Mouse (Mus musculus) forebrain, postnatal 0 days (tissue): Measurements from ENCODE around the gene 1700023F06Rik. TPM values are rescaled to one million over a fixed set of nuclear protein-coding genes. Genes with fewer than 3 reads are reported as not detected.

Source experiments
- ATAC-seq: fragments of 200-750 bp; cut with Nextera tagmentation; 2 replicates; pipeline ENCODE4 v1.8.0; 2017; ENCODE audit warnings: mild to moderate bottlenecking, moderate library complexity
- DNase-seq: peaks from one replicate; pipeline ENCODE4 v3.0.0-alpha.2; 2015
- H3K27ac ChIP-seq: fragments of 300-500 bp; sonication (generic); 2 replicates; pipeline ENCODE4 v1.5.1; 2014; ENCODE audit warnings: low read depth, mild to moderate bottlenecking, antibody characterized with exemption, low read length, moderate library complexity, mixed read lengths
- H3K27me3 ChIP-seq: fragments of 300-500 bp; sonication (generic); 2 replicates; pipeline ENCODE4 v1.6.1; 2014; ENCODE audit warnings: mild to moderate bottlenecking, low read length, mixed read lengths; ENCODE audit not compliant: insufficient read depth
- H3K36me3 ChIP-seq: fragments of 300-500 bp; sonication (generic); 2 replicates; pipeline ENCODE4 v1.6.1; 2014; ENCODE audit warnings: mild to moderate bottlenecking, moderate library complexity; ENCODE audit not compliant: insufficient read depth
- H3K4me1 ChIP-seq: fragments of 300-500 bp; sonication (generic); 2 replicates; pipeline ENCODE4 v1.6.1; 2014; ENCODE audit warnings: antibody characterized with exemption; ENCODE audit not compliant: insufficient read depth
- H3K4me2 ChIP-seq: fragments of 300-500 bp; sonication (generic); 2 replicates; pipeline ENCODE4 v1.6.1; 2014; ENCODE audit warnings: low read depth, mild to moderate bottlenecking, moderate library complexity
- H3K4me3 ChIP-seq: fragments of 300-500 bp; sonication (generic); 2 replicates; pipeline ENCODE4 v1.5.1; 2014; ENCODE audit warnings: low read depth, low read length, mixed read lengths
- H3K9ac ChIP-seq: fragments of 300-500 bp; sonication (generic); 2 replicates; pipeline ENCODE4 v1.6.1; 2014; ENCODE audit warnings: mild to moderate bottlenecking
- H3K9me3 ChIP-seq: fragments of 300-500 bp; sonication (generic); 2 replicates; pipeline ENCODE4 v1.6.1; 2016; ENCODE audit warnings: low read length
- CTCF ChIP-seq: sonication (generic); IDR thresholded peaks from 2 replicates; pipeline ENCODE4 v1.5.1; 2016; ENCODE audit warnings: antibody characterized with exemption, control low read depth, low read depth
- WGBS: fragments of 180-500 bp; shearing (Covaris S2); extraction: QIAGEN DNeasy Blood & Tissue Kit; methylation state at CpG from one replicate; pipeline ENCODE4 v1.1.7; 2014; 5-methylcytosine and 5-hydroxymethylcytosine counted together
- polyA plus RNA-seq: library from polyadenylated mRNA; unstranded; fragments of >200 nt; fragmentation: Nextera tagmentation; extraction: Ambion mirVana; gene quantifications from 2 replicates; pipeline ENCODE4 v1.2.1, GENCODE M21; 2015
- total RNA-seq: library from RNA; depleted of rRNA; stranded (reverse); fragments of >200 nt; gene quantifications from 2 replicates; pipeline ENCODE4 v1.2.3, GENCODE M21; 2014

The 1700023F06Rik gene
- total and polyA plus RNA-seq, 2 experiments from 2014 or later: 0.71 to 3.1 TPM

GRCm38 (mm10) chr11:103178748-103179147 is 29.6 kb downstream of the 1700023F06Rik start:
- Histone ChIP-seq H3K27ac (no peak overlapping the region), H3K4me1 (no peaks in the 10 kb centered on the region), H3K36me3 (peaks cover 8% of the 10 kb centered on the region), H3K9ac (no peak overlapping the region), H3K27me3 (no peaks in the 10 kb centered on the region), H3K4me2 (no peak overlapping the region), H3K9me3 (no peaks in the 10 kb centered on the region), H3K4me3 (no peak overlapping the region)
- ATAC-seq (no peak), DNase-seq (no peak)
- 90% methylated on average over 8 of the region's 8 CpGs for WGBS
- TF ChIP-seq CTCF: no peak

- 79% methylated on average over 15 of the region's 15 CpGs for WGBS
- no peak overlapping the region for H3K4me2 ChIP-seq
- no peaks in the 10 kb centered on the region for H3K4me1 ChIP-seq
- peaks cover 8% of the 10 kb centered on the region for H3K36me3 ChIP-seq
- H3K27ac ChIP-seq: no peak overlapping the region
- H3K27me3 ChIP-seq: no peaks in the 10 kb centered on the region
- DNase-seq (no peak), ATAC-seq (no peak)
- H3K9me3 ChIP-seq: no peaks in the 10 kb centered on the region
- no peak overlapping the region for H3K9ac ChIP-seq
- TF ChIP-seq CTCF: no peak
- H3K4me3 ChIP-seq: no peak overlapping the region
Measured at GRCm38 (mm10) chr11:103177815-103178485, 30.4 kb downstream of the 1700023F06Rik start.

GRCm38 (mm10) chr11:103177216-103177615 is 31.1 kb downstream of the 1700023F06Rik start:
- H3K4me3 ChIP-seq: no peak overlapping the region
- WGBS: 70% methylated on average over 5 of the region's 5 CpGs
- DNase-seq (no peak), ATAC-seq (no peak)
- no peak for TF ChIP-seq CTCF
- no peak overlapping the region for H3K4me2 ChIP-seq
- H3K9me3 ChIP-seq: no peaks in the 10 kb centered on the region
- no peak overlapping the region for H3K9ac ChIP-seq
- H3K27ac ChIP-seq: no peak overlapping the region
- H3K27me3 ChIP-seq: no peaks in the 10 kb centered on the region
- H3K36me3 ChIP-seq: peaks cover 4% of the 10 kb centered on the region; the same call in 1 of the 2 replicates
- no peaks in the 10 kb centered on the region for H3K4me1 ChIP-seq

GRCm38 (mm10) chr11:103176510-103176909 is 31.8 kb downstream of the 1700023F06Rik start:
- Histone ChIP-seq H3K4me1 (no peaks in the 10 kb centered on the region), H3K9me3 (no peaks in the 10 kb centered on the region), H3K27me3 (no peaks in the 10 kb centered on the region), H3K4me2 (no peak overlapping the region), H3K4me3 (no peak overlapping the region), H3K9ac (no peak overlapping the region), H3K27ac (no peak overlapping the region), H3K36me3 (no peaks in the 10 kb centered on the region)
- no peak for DNase-seq
- ATAC-seq: no peak
- no peak for TF ChIP-seq CTCF
- 91% methylated on average over 1 of the region's 1 CpGs for WGBS

GRCm38 (mm10) chr11:103175688-103176442 is 32.5 kb downstream of the 1700023F06Rik start:
- no peak overlapping the region for H3K9ac ChIP-seq
- ATAC-seq (no peak), DNase-seq (no peak)
- no peaks in the 10 kb centered on the region for H3K4me1 ChIP-seq
- no peaks in the 10 kb centered on the region for H3K27me3 ChIP-seq
- 72% methylated on average over 14 of the region's 14 CpGs for WGBS
- H3K36me3 ChIP-seq: no peaks in the 10 kb centered on the region
- H3K4me2 ChIP-seq: no peak overlapping the region
- TF ChIP-seq CTCF: no peak
- no peaks in the 10 kb centered on the region for H3K9me3 ChIP-seq
- no peak overlapping the region for H3K27ac ChIP-seq
- no peak overlapping the region for H3K4me3 ChIP-seq

- no peak for TF ChIP-seq CTCF
- ATAC-seq (no peak), DNase-seq (no peak)
- H3K4me3 ChIP-seq: no peak overlapping the region
- WGBS: 57% methylated on average over 8 of the region's 8 CpGs
- 0 out of 2 replicates have a peak, but pooled peaks cover 5% of the 10 kb centered on the region for H3K4me1 ChIP-seq
- H3K27ac ChIP-seq: no peak overlapping the region
- H3K9me3 ChIP-seq: no peaks in the 10 kb centered on the region
- no peak overlapping the region for H3K9ac ChIP-seq
- H3K4me2 ChIP-seq: no peak overlapping the region
- no peaks in the 10 kb centered on the region for H3K27me3 ChIP-seq
- H3K36me3 ChIP-seq: no peaks in the 10 kb centered on the region
Measured at GRCm38 (mm10) chr11:103174891-103175391, 33.4 kb downstream of the 1700023F06Rik start.

- no peaks in the 10 kb centered on the region for H3K27me3 ChIP-seq
- TF ChIP-seq CTCF: no peak
- H3K4me3 ChIP-seq: no peak overlapping the region
- no peak for DNase-seq
- no peak overlapping the region for H3K9ac ChIP-seq
- H3K9me3 ChIP-seq: no peaks in the 10 kb centered on the region
- ATAC-seq: no peak
- no peaks in the 10 kb centered on the region for H3K36me3 ChIP-seq
- 82% methylated on average over 5 of the region's 5 CpGs for WGBS
- H3K4me1 ChIP-seq: 0 out of 2 replicates have a peak, but pooled peaks cover 5% of the 10 kb centered on the region
- H3K27ac ChIP-seq: no peak overlapping the region
- H3K4me2 ChIP-seq: no peak overlapping the region
Measured at GRCm38 (mm10) chr11:103174411-103174832, 33.9 kb downstream of the 1700023F06Rik start.
